Mouse (Mus musculus) bone marrow macrophage, adult 2 months (primary cell): ENCODE data around the gene Elmsan1. TPM values are rescaled to one million over a fixed set of nuclear protein-coding genes. Genes with fewer than 3 reads are reported as not detected.

Source experiments
- H3K27ac ChIP-seq: 2 replicates; pipeline ENCODE4 v1.5.1; 2012; ENCODE audit warnings: low read depth, low read length; ENCODE audit not compliant: insufficient read depth
- H3K4me1 ChIP-seq: 2 replicates; pipeline ENCODE4 v1.6.1; 2012; ENCODE audit warnings: low read length; ENCODE audit not compliant: control insufficient read depth, insufficient read depth
- H3K4me3 ChIP-seq: 2 replicates; pipeline ENCODE4 v1.5.1; 2012; ENCODE audit warnings: mild to moderate bottlenecking, low read length, moderate library complexity; ENCODE audit not compliant: insufficient read depth
- CTCF ChIP-seq: IDR thresholded peaks from 2 replicates; pipeline ENCODE4 v1.5.1; 2012; ENCODE audit warnings: low read depth, mild to moderate bottlenecking, low read length, moderate library complexity
- POLR2A ChIP-seq: IDR thresholded peaks from 2 replicates; pipeline ENCODE4 v1.6.1; 2012; ENCODE audit warnings: mild to moderate bottlenecking, low read depth, low read length, borderline replicate concordance
- polyA plus RNA-seq: library from polyadenylated mRNA; stranded (reverse); fragments of >200 nt; gene quantifications from 2 replicates; pipeline ENCODE4 v1.2.4, GENCODE M21; 2012; ENCODE audit not compliant: missing spikeins, insufficient read depth, insufficient read length

The Elmsan1 gene
- polyA plus RNA-seq, 1 experiment: 33.7 TPM

DNA sequence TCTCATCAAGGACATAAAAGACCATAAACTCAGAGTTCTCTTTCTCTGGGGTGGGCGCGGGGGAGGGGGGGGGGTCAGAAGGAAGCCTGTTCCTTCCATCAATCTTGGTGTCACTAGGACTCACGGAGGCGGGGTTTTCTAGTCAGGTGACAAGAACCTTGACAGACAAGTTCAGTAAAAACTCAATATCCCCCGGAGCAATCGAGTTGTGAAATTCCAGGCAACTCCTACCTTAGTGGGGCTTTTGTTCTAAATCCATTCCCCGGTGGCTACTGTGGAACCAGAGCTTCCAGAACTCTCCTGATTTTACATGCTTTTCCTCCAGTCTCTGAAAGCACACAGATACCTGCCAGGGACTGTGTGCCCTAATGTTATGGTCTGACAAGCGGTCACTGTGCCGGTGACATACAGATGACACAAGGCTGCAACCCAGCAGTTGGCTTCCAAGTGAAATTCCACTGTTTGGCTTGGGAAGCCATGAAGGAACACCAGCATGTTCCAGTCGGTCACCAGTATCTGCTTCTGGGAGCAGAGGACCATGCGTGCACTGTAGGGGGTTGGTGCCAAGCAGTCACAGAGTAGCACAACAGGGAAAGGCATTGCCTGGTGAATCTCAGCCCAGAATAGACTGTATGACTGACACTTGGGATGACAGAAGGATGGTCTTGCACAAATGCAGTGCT, 2.8 kb downstream of the Elmsan1 start:
- TF ChIP-seq CTCF (no peak), POLR2A (no peak)
- H3K4me3 ChIP-seq: no peak overlapping the region
- H3K27ac ChIP-seq: no peak overlapping the region
- H3K4me1 ChIP-seq: peaks cover 20% of the 10 kb centered on the region

DNA sequence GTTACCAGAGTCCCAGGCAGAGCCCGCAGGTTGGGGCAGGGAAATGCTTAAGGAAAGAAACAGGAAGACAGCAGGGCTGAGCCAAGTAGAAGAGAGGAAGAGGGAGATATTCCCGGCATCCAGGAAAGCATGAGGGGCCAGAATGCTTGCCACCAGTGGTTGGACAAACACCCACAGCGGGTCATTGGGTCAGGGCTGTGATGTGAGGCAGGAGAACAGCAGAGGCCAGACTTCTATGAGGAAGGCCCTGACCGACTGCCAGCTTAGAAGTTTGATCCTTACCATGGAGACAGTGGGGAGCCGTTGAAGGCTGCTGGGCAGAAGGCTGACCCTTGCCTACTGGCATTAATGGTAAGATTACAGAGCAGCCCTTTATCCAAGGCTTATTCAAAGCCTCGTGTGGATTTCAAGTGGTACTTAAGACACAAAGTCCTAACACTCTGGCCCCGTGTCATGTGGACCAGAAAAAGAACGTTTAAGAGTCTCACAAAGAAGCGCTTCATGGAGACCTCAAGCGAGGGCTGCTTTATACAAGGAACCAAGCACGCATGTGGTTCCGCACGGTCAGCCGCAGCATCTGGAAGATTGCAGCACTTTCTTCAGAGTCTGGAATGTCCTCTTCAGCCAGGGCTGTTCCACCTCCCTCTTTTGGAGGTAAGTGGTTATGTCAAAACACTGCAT, 4.0 kb downstream of the Elmsan1 start:
- peaks cover 20% of the 10 kb centered on the region for H3K4me1 ChIP-seq
- H3K4me3 ChIP-seq: no peak overlapping the region
- no peak overlapping the region for H3K27ac ChIP-seq
- no peak for TF ChIP-seq POLR2A
- TF ChIP-seq CTCF: no peak

DNA sequence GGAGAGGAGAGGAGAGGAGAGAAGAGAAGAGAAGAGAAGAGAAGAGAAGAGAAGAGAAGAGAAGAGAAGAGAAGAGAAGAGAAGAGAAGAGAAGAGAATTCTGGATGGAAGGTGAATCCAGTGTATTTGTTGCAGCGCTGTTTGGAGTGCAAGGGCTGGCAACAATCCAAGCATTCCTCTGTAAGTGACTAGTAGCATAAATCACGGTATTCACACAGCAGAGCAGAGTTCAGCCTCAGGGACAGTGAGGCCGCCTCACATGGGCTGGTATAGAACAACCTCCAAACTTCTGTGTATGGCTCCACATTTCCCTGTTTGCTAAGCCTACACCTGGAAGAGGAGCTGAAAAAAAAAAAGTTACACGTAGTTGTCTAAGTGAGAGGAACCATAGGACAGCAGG, 6.4 kb downstream of the Elmsan1 start:
- Histone ChIP-seq H3K4me3 (no peak overlapping the region), H3K27ac (no peak overlapping the region), H3K4me1 (peaks cover 25% of the 10 kb centered on the region)
- TF ChIP-seq POLR2A (no peak), CTCF (no peak)

DNA sequence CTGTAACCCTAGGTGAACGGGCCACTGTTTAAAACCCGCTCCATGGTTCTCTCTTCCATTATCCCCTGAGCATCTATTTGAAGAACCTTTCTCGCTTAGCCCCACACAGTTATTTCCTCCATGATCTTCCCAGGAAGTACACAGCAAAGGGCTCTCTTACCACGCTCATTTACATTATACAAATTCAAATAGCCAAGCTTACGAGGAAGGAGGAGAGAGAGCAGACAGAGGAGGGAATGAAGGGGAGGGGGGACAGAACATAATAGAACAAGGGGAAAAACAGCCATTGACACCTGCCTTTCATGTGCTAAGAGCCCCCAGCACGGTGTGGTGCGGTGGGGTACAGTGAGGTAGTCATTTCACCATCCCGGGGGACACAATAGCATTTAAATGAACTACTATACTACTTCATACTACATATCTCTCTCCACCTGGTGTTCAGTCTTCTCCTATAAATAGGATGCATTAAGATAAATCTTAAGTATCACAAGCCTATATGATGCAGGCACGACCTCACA, 7.6 kb downstream of the Elmsan1 start:
- Histone ChIP-seq H3K4me1 (peaks cover 15% of the 10 kb centered on the region), H3K27ac (no peak overlapping the region), H3K4me3 (no peak overlapping the region)
- TF ChIP-seq POLR2A (no peak), CTCF (no peak)

DNA sequence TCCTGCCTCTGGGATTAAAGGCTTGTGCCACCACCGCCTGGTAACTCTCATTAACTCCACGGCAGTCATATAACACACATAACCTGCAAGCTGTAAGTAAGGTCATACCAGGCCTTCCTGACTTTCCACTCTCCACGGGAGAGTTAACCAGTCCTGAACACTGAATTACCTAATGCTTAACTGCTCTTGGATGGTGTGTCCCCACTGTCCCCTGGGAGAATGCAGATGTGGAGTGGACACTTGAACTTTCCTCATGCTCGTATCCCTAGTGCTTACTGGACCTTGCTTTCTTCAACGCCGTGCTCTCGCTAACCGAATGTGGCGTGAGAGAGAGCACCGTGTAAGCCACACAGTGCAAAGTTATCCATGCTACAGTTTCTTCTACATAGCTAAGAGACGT, 8.4 kb downstream of the Elmsan1 start:
- no peak for TF ChIP-seq POLR2A
- no peak for TF ChIP-seq CTCF
- Histone ChIP-seq H3K4me3 (no peak overlapping the region), H3K27ac (no peak overlapping the region), H3K4me1 (peaks cover 11% of the 10 kb centered on the region)

DNA sequence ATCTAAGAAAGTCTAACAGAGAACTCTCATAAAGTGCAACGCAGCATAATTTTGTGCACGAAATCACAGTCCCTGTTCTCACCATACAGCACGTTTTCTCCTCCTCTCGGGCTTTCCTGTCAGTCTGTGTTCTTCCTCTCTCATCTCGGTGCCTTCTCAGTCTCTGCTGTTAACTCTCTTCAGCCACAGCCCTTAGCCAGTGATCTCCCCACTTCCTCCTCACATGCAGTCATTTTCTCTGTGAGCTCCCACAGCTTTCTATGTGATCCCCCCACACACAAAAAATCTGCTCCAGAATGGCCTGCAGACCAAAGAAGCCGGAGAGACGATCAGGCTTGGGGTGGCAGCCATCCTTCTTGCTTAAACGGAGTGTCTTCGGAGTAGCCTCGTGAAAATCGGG, 9.6 kb downstream of the Elmsan1 start:
- TF ChIP-seq CTCF (no peak), POLR2A (no peak)
- Histone ChIP-seq H3K27ac (no peak overlapping the region), H3K4me1 (peaks cover 8% of the 10 kb centered on the region), H3K4me3 (no peak overlapping the region)

DNA sequence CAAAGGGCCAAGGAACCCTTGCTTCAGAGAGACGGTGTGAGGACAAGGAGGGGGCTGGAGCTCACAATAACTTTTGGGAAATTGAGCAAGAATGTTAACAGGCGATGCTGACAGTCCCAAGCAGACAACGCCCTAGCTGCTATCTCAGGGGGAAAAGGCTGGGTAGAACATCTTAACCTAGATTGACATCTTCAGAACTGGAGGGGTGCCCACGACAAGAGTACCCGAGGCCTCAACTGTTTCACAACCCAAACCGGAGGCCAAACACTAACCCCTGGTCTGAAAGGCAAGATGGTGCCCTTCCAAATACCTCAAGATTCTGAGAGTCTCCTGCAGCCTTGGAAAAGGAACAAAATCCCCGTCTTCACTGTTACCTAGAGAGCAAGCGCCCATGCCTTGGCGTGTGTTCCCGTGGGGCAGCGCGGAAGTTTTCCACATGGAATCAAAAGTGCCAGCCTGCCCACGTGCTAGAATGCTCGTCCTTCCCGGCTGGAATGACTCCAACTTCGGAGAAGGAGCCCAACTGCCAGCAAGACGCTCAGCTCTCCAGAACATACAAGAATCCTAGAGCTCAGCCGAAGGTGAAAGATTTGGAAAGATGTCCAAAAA, 11.4 kb downstream of the Elmsan1 start:
- H3K4me1 ChIP-seq: peaks cover 23% of the 10 kb centered on the region
- no peak overlapping the region for H3K4me3 ChIP-seq
- TF ChIP-seq CTCF: no peak
- no peak for TF ChIP-seq POLR2A
- H3K27ac ChIP-seq: no peak overlapping the region

DNA sequence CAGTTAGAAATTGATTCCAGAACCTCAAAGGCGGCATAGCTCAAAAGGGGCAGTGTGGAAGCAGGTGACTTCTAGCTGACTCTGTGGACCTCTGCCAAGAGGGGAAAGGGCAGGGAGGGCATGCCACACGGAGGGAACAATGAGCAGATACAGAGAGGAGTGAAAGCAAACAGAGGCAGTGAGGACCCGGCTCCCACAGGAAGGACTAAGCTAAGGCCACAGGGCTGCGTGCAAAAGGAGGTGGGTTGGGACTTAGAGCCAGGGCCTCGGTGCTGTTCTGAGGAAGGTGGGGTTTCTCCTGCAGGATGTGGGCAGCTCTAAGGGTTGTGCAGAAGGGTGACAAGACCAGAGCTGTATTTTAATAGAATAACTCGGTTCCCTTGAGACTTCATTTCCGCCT, 12.2 kb downstream of the Elmsan1 start:
- peaks cover 31% of the 10 kb centered on the region for H3K4me1 ChIP-seq
- H3K4me3 ChIP-seq: no peak overlapping the region
- H3K27ac ChIP-seq: no peak overlapping the region
- TF ChIP-seq CTCF: no peak
- no peak for TF ChIP-seq POLR2A

DNA sequence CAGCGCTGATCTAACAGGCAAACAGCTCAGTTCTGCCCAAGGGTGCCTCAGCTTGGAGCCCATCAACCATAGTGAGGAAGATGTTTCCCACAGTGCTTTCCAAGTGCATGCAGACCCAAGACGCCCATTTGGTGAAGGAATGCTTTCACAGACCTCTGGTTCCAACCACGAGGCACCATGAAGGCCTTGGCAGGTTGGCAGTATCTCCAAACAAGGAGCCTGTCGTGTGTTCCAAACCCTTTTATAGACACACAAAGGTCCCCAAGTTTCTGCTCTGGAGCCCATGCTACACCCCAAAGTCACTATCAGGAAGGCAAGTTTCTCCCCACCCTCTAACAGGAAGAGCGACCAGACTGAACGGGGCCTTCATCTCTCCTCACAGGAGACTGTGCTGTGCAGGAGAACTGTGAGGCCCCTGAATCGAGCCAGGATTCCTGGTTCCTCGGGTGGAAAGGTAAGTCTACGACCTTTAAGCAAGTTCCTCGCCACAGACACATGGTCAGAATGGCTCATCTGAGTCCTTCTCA, 13.0 kb downstream of the Elmsan1 start:
- TF ChIP-seq POLR2A (no peak), CTCF (no peak)
- H3K4me3 ChIP-seq: no peak overlapping the region
- peaks cover 34% of the 10 kb centered on the region for H3K4me1 ChIP-seq
- H3K27ac ChIP-seq: no peak overlapping the region

DNA sequence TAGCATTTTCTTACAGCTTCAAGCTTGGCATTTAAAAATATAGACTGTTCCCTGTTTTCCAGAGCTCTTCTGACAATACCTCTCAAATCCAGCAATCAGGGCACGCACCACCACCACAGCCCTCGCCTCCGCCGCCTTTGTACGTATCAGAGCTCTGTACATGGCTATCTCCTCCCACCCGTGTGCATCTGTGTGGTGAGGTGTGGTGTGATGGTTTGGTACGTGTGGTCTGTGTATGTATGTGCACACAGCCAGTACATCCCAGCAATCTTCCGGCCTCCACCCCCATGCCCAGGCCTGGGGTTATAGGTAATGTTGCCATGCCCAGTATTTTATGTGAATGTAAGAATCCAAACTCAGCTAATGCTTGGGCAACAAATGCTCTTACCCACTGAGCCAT, 14.0 kb downstream of the Elmsan1 start:
- H3K4me3 ChIP-seq: no peak overlapping the region
- no peak overlapping the region for H3K27ac ChIP-seq
- TF ChIP-seq CTCF (no peak), POLR2A (no peak)
- peaks cover 36% of the 10 kb centered on the region for H3K4me1 ChIP-seq
